Mouse (Mus musculus) forebrain, embryonic 11.5 days (tissue): ENCODE data around the gene Sort1. TPM values are rescaled to one million over a fixed set of nuclear protein-coding genes. Genes with fewer than 3 reads are reported as not detected.

Experiments
- ATAC-seq: fragments of 200-750 bp; cut with Nextera tagmentation; replicated peaks from 2 replicates; pipeline ENCODE4 v1.8.0; 2017; ENCODE audit warnings: moderate TSS enrichment; ENCODE audit not compliant: low FRiP score
- DNase-seq: peaks from one replicate; pipeline ENCODE4 v3.0.0-alpha.2; 2017; ENCODE audit warnings: low spot score
- H3K27ac ChIP-seq: fragments of 300-500 bp; sonication (generic); 2 replicates; pipeline ENCODE4 v1.5.1; 2014; ENCODE audit warnings: low read depth, low read length
- H3K27me3 ChIP-seq: fragments of 300-500 bp; sonication (generic); 2 replicates; pipeline ENCODE4 v1.6.1; 2014; ENCODE audit warnings: mild to moderate bottlenecking, low read length, mixed read lengths; ENCODE audit not compliant: control insufficient read depth, insufficient read depth
- H3K36me3 ChIP-seq: fragments of 300-500 bp; sonication (generic); 2 replicates; pipeline ENCODE4 v1.6.1; 2014; ENCODE audit warnings: mild to moderate bottlenecking, low read length, moderate library complexity, mixed read lengths; ENCODE audit not compliant: control insufficient read depth, insufficient read depth
- H3K4me1 ChIP-seq: fragments of 300-500 bp; sonication (generic); replicated peaks from 2 replicates; pipeline ENCODE4 v1.6.1; 2014; ENCODE audit warnings: low read length, mixed read lengths; ENCODE audit not compliant: control insufficient read depth, insufficient read depth
- H3K4me2 ChIP-seq: fragments of 300-500 bp; sonication (generic); 2 replicates; pipeline ENCODE4 v1.6.1; 2014; ENCODE audit warnings: low read depth, mild to moderate bottlenecking, low read length, moderate library complexity, mixed read lengths; ENCODE audit not compliant: severe bottlenecking
- H3K4me3 ChIP-seq: fragments of 300-500 bp; sonication (generic); 2 replicates; pipeline ENCODE4 v1.5.1; 2014; ENCODE audit warnings: low read depth, low read length
- H3K9ac ChIP-seq: fragments of 300-500 bp; sonication (generic); 2 replicates; pipeline ENCODE4 v1.6.1; 2014; ENCODE audit warnings: low read length
- H3K9me3 ChIP-seq: fragments of 300-500 bp; sonication (generic); 2 replicates; pipeline ENCODE4 v1.6.1; 2016; ENCODE audit warnings: low read length, mixed read lengths; ENCODE audit not compliant: control insufficient read depth
- WGBS: fragments of 180-500 bp; shearing (Covaris S2); extraction: QIAGEN DNeasy Blood & Tissue Kit; methylation state at CpG from one replicate; pipeline ENCODE4 v1.1.7; 2014; 5-methylcytosine and 5-hydroxymethylcytosine counted together
- polyA plus RNA-seq: library from polyadenylated mRNA; unstranded; fragments of >200 nt; fragmentation: Nextera tagmentation; extraction: Ambion mirVana; gene quantifications from 2 replicates; pipeline ENCODE4 v1.2.1, GENCODE M21; 2014

Gene Sort1
- polyA plus RNA-seq, 1 experiment from 2014 or later: 28.9 TPM

DNA sequence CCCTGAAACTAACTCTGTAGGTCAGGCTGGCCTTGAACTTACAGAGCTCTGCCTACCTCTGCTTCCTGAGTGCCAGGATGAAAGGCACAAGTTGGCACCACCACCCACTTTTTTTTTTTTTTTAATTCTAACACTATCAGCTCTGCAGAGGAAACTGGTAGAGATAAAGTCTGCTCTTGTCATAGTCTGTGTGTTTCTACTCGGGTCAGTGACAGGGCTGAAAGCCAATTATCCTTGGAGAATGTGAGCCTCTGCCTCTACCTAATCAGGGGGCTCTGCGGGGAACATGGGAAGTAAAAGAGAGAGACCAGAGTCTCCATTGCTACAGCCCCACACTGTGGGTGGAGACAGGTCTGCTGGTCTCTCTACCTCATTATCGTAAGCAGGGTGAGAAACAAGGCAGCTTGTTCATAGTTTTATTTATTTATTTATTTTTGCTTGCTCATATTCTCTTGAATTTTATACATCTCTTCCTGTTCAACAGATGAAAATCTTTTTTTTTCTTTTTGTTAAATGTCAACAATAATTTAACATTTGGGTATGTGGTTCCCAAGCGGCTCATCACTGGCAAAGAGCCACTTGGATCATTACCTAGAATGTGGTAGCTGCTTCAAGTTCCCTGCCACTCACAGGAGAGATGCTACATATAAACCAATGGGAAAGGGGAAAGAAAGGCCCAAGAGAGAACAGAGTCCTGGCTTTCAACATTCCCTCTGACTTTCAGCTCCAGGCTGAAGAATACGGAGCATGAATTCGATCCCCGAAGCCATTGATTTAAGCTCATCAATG lies 95.2 kb downstream of the Sort1 start:
- Histone ChIP-seq H3K9ac (no peak overlapping the region), H3K4me2 (no peak overlapping the region), H3K4me3 (no peak overlapping the region), H3K27ac (no peak overlapping the region), H3K9me3 (no peaks in the 10 kb centered on the region), H3K36me3 (no peaks in the 10 kb centered on the region), H3K4me1 (0 out of 2 replicates have a peak, but pooled peaks cover 7% of the 10 kb centered on the region), H3K27me3 (no peaks in the 10 kb centered on the region)
- no peak for DNase-seq
- no peak for ATAC-seq
- 72% methylated on average over 7 of the region's 7 CpGs for WGBS

DNA sequence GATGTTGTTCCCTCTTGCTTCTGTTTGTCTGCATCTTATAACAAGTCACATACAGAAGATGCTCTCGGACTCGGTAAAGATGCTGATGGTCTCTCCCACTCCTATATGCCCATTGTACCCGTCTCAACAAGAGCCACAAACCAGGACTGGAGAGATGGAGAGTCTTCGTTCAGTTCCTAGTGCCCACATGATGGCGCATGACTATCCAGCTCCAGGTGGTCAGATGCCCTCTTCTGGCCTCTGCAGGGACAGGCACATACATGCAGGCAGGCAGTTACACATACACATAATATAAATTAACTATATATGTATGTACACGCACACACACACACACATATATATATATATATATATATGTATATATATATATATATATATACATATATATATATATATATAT lies 96.8 kb downstream of the Sort1 start:
- H3K4me3 ChIP-seq: no peak overlapping the region
- no peaks in the 10 kb centered on the region for H3K9me3 ChIP-seq
- DNase-seq (no peak), ATAC-seq (no peak)
- no peaks in the 10 kb centered on the region for H3K36me3 ChIP-seq
- no peak overlapping the region for H3K27ac ChIP-seq
- H3K4me2 ChIP-seq: no peak overlapping the region
- 74% methylated on average over 6 of the region's 6 CpGs for WGBS
- no peaks in the 10 kb centered on the region for H3K27me3 ChIP-seq
- H3K9ac ChIP-seq: no peak overlapping the region
- H3K4me1 ChIP-seq: peaks cover 18% of the 10 kb centered on the region; the same call in 1 of the 2 replicates

DNA sequence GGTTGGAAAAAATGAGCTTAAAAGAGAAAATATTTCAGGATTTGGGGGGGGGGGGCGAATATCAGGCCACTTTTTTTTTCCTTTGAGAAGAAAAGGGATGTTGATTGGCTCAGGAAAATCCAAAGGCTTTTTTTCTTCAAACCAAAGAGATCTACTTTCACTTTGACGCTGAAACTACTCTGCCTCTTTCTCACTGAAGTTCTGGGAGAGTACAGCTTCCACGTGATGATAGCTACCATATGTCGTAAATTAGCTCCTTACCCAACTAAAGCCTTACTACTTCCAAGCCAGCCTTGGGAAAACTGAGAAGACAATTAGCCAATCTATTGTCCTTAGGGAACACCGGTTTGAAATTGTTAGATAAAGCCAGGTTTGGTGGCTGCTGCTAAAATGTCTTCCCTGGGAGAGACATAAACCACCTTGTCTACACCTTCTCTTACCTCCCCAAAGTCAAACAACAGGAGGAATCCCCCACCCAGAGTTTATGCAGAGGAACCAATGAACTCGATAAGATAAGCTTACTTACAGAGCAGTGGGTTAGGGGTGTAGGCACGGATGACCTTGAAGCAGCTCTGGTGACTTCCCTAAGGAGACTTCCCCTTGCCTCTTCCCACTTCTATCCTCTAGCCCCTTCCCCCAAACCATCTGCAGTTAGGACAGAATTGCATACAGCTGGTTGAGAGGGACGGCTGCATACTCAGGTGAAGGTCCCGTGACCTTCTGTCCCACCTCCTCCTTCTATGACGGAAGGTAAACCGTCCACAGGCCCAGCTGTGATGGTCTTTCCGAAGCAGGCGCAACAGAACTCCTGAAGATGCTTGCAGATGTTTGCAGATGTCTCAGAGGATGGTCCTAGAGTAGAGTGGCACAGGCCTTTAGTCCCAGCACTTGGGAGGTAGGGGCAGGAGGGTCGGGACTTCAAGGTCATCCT lies 98.3 kb downstream of the Sort1 start:
- DNase-seq (no peak), ATAC-seq (no peak)
- Histone ChIP-seq H3K9me3 (no peaks in the 10 kb centered on the region), H3K27me3 (no peaks in the 10 kb centered on the region), H3K4me1 (peaks cover 18% of the 10 kb centered on the region; the same call in 1 of the 2 replicates), H3K4me3 (no peak overlapping the region), H3K4me2 (peak overlapping the region; percentile 9; the same call in 1 of the 2 replicates), H3K36me3 (peaks cover 3% of the 10 kb centered on the region), H3K9ac (no peak overlapping the region), H3K27ac (no peak overlapping the region)
- 76% methylated on average over 14 of the region's 14 CpGs for WGBS

DNA sequence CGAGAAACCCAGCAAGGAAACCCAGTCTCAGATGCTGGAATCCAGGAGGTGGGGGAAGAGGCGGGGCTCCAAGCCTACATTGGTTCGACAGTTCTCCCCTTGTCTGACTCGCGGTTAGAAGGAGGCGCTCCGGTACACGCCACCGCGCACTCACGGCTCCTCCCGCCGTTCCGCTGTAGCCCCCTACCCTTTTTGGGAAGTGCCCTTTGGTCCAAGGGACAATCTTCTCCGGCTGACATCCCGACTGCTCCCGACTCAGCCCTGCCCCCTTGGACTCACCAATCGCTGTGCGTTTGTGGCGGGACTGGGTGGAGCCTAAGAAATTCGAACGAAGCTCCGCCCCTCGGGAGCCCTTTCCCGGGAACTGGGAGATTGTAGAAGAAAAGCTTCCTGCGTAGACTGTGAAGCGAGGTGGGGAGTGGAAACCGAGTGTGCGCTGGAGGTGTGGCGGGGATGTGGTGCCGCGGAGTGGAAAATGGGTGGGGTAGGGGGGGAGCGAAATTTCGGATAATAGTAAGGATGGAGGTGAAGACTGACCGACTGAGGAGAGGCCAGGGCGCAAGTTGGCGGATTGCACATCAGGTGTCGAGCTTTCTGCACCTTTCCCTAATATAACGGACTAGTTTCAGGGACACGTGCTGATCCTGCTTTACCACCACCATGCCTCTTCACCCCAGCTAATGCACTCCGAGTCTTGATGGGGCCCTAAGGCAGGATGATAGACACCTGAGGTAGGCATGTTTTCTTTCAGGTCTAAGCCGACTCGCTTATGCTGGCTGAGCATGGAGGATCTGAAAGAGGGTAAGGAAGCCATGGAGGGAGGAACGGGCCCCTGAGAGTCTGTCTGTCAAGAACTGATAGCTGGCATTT lies 99.8 kb downstream of the Sort1 start, which contains the start of gene Psrc1:
Psrc1 (plus strand) TSS at position 355 of the 870 bp plus-strand sequence.
- peak; percentile 93 for ATAC-seq
- DNase-seq: peak; percentile 93
- Histone ChIP-seq H3K36me3 (peaks cover 6% of the 10 kb centered on the region), H3K27me3 (no peaks in the 10 kb centered on the region), H3K9ac (peak within 1 kb of the TSS; percentile 72), H3K4me1 (peaks cover 18% of the 10 kb centered on the region; the same call in 1 of the 2 replicates), H3K4me2 (peak within 1 kb of the TSS; percentile 90), H3K27ac (peak within 1 kb of the TSS; percentile 50; the same call in 1 of the 2 replicates), H3K9me3 (no peaks in the 10 kb centered on the region), H3K4me3 (peak within 1 kb of the TSS; percentile 51)
- WGBS: 1% methylated on average over 44 of the region's 44 CpGs

DNA sequence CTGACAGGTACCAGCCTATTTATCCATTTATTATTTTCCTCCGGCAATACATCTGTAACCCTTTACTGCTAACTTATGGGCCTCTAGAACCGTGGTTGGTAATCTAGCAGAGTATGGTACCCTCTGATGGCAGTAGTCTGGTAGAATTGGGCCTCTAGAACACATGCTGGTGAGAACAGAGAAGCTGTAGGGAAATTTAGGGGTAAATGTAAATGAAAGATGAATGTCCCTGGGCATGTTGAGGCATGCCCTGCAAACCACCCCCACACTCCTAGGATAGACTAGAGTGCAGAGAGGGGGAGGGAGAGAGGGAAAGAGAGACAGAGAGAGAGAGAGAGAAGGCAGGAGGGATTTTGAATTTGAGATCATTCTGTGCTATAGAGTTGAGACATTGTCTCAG lies 100.5 kb downstream of the Sort1 start:
- 48% methylated on average over 2 of the region's 2 CpGs for WGBS
- no peak overlapping the region for H3K27ac ChIP-seq
- DNase-seq: no peak
- peaks cover 6% of the 10 kb centered on the region for H3K36me3 ChIP-seq
- H3K4me2 ChIP-seq: peak overlapping the region; percentile 90
- no peaks in the 10 kb centered on the region for H3K27me3 ChIP-seq
- peak overlapping the region; percentile 51 for H3K4me3 ChIP-seq
- no peaks in the 10 kb centered on the region for H3K9me3 ChIP-seq
- no peak for ATAC-seq
- H3K4me1 ChIP-seq: peaks cover 18% of the 10 kb centered on the region; the same call in 1 of the 2 replicates
- H3K9ac ChIP-seq: peak overlapping the region; percentile 72

DNA sequence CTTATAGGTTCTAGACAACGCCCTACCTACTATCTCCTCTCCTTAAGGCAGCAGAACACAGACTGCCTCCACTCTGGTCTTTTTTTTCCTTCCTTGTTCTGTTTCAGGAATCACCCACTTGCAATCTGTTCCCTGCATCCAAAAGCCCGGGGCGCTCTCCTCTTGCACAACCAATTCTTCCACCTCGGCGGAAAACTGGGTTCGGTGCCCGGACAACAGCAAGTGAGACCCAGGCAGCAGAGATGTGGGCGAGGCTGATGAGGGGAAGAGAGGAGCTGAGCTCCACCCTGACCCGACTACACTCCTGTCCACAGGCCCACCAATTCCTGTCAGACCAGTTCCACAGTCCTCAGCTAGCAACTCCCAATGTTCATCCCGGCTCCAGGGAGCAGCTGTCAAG lies 102.3 kb downstream of the Sort1 start:
- ATAC-seq: no peak
- peaks cover 18% of the 10 kb centered on the region; the same call in 1 of the 2 replicates for H3K4me1 ChIP-seq

DNA sequence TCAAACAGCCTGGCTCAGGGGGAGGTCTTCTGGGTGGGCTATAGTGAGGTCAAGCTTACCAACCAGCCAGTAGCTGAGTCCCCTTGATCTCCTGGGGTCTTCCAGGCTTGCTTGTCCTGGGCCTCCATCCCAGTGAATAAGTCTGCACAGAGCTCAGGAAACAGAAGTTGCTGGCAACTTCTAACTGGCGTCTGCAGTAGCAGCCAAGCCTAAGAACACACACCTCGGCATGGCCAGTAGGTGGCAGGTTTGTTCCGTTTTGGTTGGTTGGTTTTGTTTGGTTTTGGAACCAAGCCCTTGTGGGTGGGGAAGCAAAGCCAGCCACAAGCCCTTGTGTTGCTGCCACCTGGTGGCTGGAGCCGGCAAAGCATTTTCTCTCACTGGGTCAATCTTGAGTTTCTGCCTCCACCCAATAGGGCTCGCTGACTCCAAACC lies 105.2 kb downstream of the Sort1 start:
- Histone ChIP-seq H3K4me3 (no peak overlapping the region), H3K27ac (no peak overlapping the region), H3K36me3 (peaks cover 8% of the 10 kb centered on the region), H3K4me2 (no peak overlapping the region), H3K9ac (no peak overlapping the region), H3K9me3 (no peaks in the 10 kb centered on the region), H3K4me1 (peaks cover 12% of the 10 kb centered on the region; the same call in 1 of the 2 replicates), H3K27me3 (no peaks in the 10 kb centered on the region)
- ATAC-seq (peak; percentile 78), DNase-seq (peak; percentile 98)
- 4% methylated on average over 5 of the region's 5 CpGs for WGBS

More for the DNA sequence above, 102.3 kb downstream of the Sort1 start:
- no peak overlapping the region for H3K27ac ChIP-seq
- H3K27me3 ChIP-seq: no peaks in the 10 kb centered on the region
- H3K4me3 ChIP-seq: no peak overlapping the region
- H3K9ac ChIP-seq: no peak overlapping the region
- H3K36me3 ChIP-seq: peaks cover 6% of the 10 kb centered on the region
- H3K4me2 ChIP-seq: no peak overlapping the region
- DNase-seq: no peak
- WGBS: 97% methylated on average over 10 of the region's 10 CpGs
- H3K9me3 ChIP-seq: no peaks in the 10 kb centered on the region
